Mouse (Mus musculus) ES-E14 (cell line): ENCODE data around the gene Rbm15b.

ENCODE experiments used
- CHD2 ChIP-seq: IDR thresholded peaks from 2 replicates; pipeline ENCODE4 v1.6.1; 2014; ENCODE audit warnings: mild to moderate bottlenecking, low read depth, low read length, inconsistent platforms
- HCFC1 ChIP-seq: IDR thresholded peaks from 2 replicates; pipeline ENCODE4 v1.6.1; 2012; ENCODE audit warnings: low read length, inconsistent platforms, borderline replicate concordance; ENCODE audit not compliant: insufficient read depth
- MAFK ChIP-seq: IDR thresholded peaks from 2 replicates; pipeline ENCODE4 v1.6.1; 2014; ENCODE audit warnings: mild to moderate bottlenecking, low read depth, low read length, inconsistent platforms; ENCODE audit not compliant: insufficient read depth
- ZC3H11A ChIP-seq: IDR thresholded peaks from 2 replicates; pipeline ENCODE4 v1.6.1; 2012; ENCODE audit warnings: low read depth, mild to moderate bottlenecking, inconsistent platforms, low read length, borderline replicate concordance
- ZNF384 ChIP-seq: IDR thresholded peaks from 2 replicates; pipeline ENCODE4 v1.6.1; 2012; ENCODE audit warnings: low read depth, low read length, inconsistent platforms

GRCm38 (mm10) chr9:106842800-106843199 lies 44.4 kb downstream of the Rbm15b start:
- TF ChIP-seq HCFC1 (no peak), CHD2 (peak; percentile 74; the same call in 1 of the 2 replicates), ZC3H11A (no peak), ZNF384 (no peak), MAFK (no peak)
